Mouse (Mus musculus): ENCODE results near the gene Smarca2.

Smarca2 gene

GRCm38 (mm10) chr19:26747571-26748539 lies 143.0 kb downstream of the Smarca2 start:
- peak; percentile 87 for DNase-seq (ENCODE audit: low read depth, low spot score)

GRCm38 (mm10) chr19:26748676-26749075 lies 143.8 kb downstream of the Smarca2 start:
- peak; percentile 13 for DNase-seq (ENCODE audit: low read depth, low spot score)

- DNase-seq (ENCODE audit: low read depth, low spot score), result peak; percentile 11
Observed at GRCm38 (mm10) chr19:26749427-26750137, 144.7 kb downstream of the Smarca2 start.

- DNase-seq (ENCODE audit: low read depth, low spot score), result peak; percentile 34
Observed at GRCm38 (mm10) chr19:26752611-26753163, 147.8 kb downstream of the Smarca2 start.

GRCm38 (mm10) chr19:26753266-26753872 lies 148.5 kb downstream of the Smarca2 start:
- peak; percentile 33 for DNase-seq (ENCODE audit: low read depth, low spot score)

GRCm38 (mm10) chr19:26754016-26754794 lies 149.4 kb downstream of the Smarca2 start:
- DNase-seq (ENCODE audit: low read depth, low spot score), result no peak

- DNase-seq (ENCODE audit: low read depth, low spot score), result no peak
Observed at GRCm38 (mm10) chr19:26755991-26756390, 151.1 kb downstream of the Smarca2 start.

- no peak for DNase-seq (ENCODE audit: low read depth, low spot score)
Observed at GRCm38 (mm10) chr19:26756399-26756798, 151.5 kb downstream of the Smarca2 start.

- no peak for DNase-seq (ENCODE audit: low read depth, low spot score)
Observed at GRCm38 (mm10) chr19:26758156-26758555, 153.3 kb downstream of the Smarca2 start.

GRCm38 (mm10) chr19:26758620-26759019 lies 153.8 kb downstream of the Smarca2 start:
- peak; percentile 10 for DNase-seq (ENCODE audit: low read depth, low spot score)

- peak; percentile 26 for DNase-seq (ENCODE audit: low read depth, low spot score)
Observed at GRCm38 (mm10) chr19:26759295-26759694, 154.4 kb downstream of the Smarca2 start.

- no peak for DNase-seq (ENCODE audit: low read depth, low spot score)
Observed at GRCm38 (mm10) chr19:26761257-26761656, 156.4 kb downstream of the Smarca2 start.

GRCm38 (mm10) chr19:26765483-26765882 lies 160.6 kb downstream of the Smarca2 start:
- no peak for DNase-seq (ENCODE audit: low read depth, low spot score)

GRCm38 (mm10) chr19:26767454-26767853 lies 162.6 kb downstream of the Smarca2 start:
- DNase-seq (ENCODE audit: low read depth, low spot score), result no peak

- DNase-seq (ENCODE audit: low read depth, low spot score), result no peak
Observed at GRCm38 (mm10) chr19:26767941-26768340, 163.1 kb downstream of the Smarca2 start.

- no peak for DNase-seq (ENCODE audit: low read depth, low spot score)
Observed at GRCm38 (mm10) chr19:26768846-26769245, 164.0 kb downstream of the Smarca2 start.

GRCm38 (mm10) chr19:26769609-26770500 lies 165.0 kb downstream of the Smarca2 start:
- no peak for DNase-seq (ENCODE audit: low read depth, low spot score)

GRCm38 (mm10) chr19:26770592-26770991 lies 165.7 kb downstream of the Smarca2 start:
- DNase-seq (ENCODE audit: low read depth, low spot score), result no peak

- DNase-seq (ENCODE audit: low read depth, low spot score), result no peak
Observed at GRCm38 (mm10) chr19:26772051-26772583, 167.3 kb downstream of the Smarca2 start.

Measured in CD4-positive, CD25-positive, alpha-beta regulatory T cell, adult 2 months (primary cell).